Mouse (Mus musculus) mouse trophoblast stem cell (cell line): ENCODE results near the gene Crtc2.
"Not testable (repeated sequence)": the region's sequence is repeated elsewhere in the genome, so short reads cannot be mapped to it uniquely, and the experiment has no call there.

Source experiments
- in situ Hi-C, 2 experiments: fragments of 300-500 bp; cut with MseI, MboI; formaldehyde crosslinking; loops; 2 replicates in 1 of 2; 3 replicates in 1 of 2; pipeline ENCODE4 v1.15.1; 2025

Crtc2 gene

GRCm38 (mm10) chr3:90242984-90243775 is 10.8 kb upstream of the Crtc2 start, which contains the start of gene Creb3l4:
TSS of gene Creb3l4 (minus strand) at chr3:90243512.
- in situ Hi-C loops, result no loop called here

- in situ Hi-C loops, result no loop called here
These were observed 8.6 kb upstream of the Crtc2 start for GRCm38 (mm10) chr3:90245406-90245805.

- in situ Hi-C loops, result no loop called here
These were observed 6.4 kb upstream of the Crtc2 start for GRCm38 (mm10) chr3:90247630-90247959.

GRCm38 (mm10) chr3:90247960-90248745 is 5.8 kb upstream of the Crtc2 start, which contains the start of gene Slc39a1:
TSS of gene Slc39a1 (plus strand) at chr3:90248172.
- in situ Hi-C loops, result no loop called here

- in situ Hi-C loops, result no loop called here
These were observed 5.2 kb upstream of the Crtc2 start for GRCm38 (mm10) chr3:90248746-90249100.

- in situ Hi-C loops, result no loop called here
These were observed 3.2 kb upstream of the Crtc2 start for GRCm38 (mm10) chr3:90250791-90251190.

- in situ Hi-C loops, result not testable (repeated sequence)
These were observed 2.2 kb upstream of the Crtc2 start for GRCm38 (mm10) chr3:90251731-90252226.

- in situ Hi-C loops, result not testable (repeated sequence)
These were observed 1.3 kb upstream of the Crtc2 start for GRCm38 (mm10) chr3:90252659-90253058.

GRCm38 (mm10) chr3:90253174-90253573 is 789 bp upstream of the Crtc2 start:
- in situ Hi-C loops, result not testable (repeated sequence)

- in situ Hi-C loops, result no loop called here
These were observed 643 bp downstream of the Crtc2 start for GRCm38 (mm10) chr3:90254419-90255193.

GRCm38 (mm10) chr3:90255194-90255565 is 1.2 kb downstream of the Crtc2 start:
- in situ Hi-C loops, result no loop called here

GRCm38 (mm10) chr3:90255784-90256353 is 1.9 kb downstream of the Crtc2 start:
- in situ Hi-C loops, result no loop called here

- in situ Hi-C loops, result no loop called here
These were observed 3.0 kb downstream of the Crtc2 start for GRCm38 (mm10) chr3:90256731-90257530.

GRCm38 (mm10) chr3:90258521-90258920 is 4.6 kb downstream of the Crtc2 start:
- in situ Hi-C loops, result no loop called here

GRCm38 (mm10) chr3:90263121-90263771 is 9.3 kb downstream of the Crtc2 start:
- in situ Hi-C loops, result no loop called here

GRCm38 (mm10) chr3:90264687-90265033 is 10.7 kb downstream of the Crtc2 start:
- in situ Hi-C loops, result no loop called here

- in situ Hi-C loops, result no loop called here
These were observed 11.3 kb downstream of the Crtc2 start, which contains the start of gene Dennd4b for GRCm38 (mm10) chr3:90265034-90265931. TSS of gene Dennd4b (plus strand) at chr3:90265185.

- in situ Hi-C loops, result no loop called here
These were observed 12.2 kb downstream of the Crtc2 start for GRCm38 (mm10) chr3:90265932-90266741.
